Mouse (Mus musculus): ENCODE data around the gene Trim47. TPM values are rescaled to one million over a fixed set of nuclear protein-coding genes. Genes with fewer than 3 reads are reported as not detected.

Trim47 gene
- polyA plus RNA-seq, 1 experiment: 21.5 TPM

- no peak for TF ChIP-seq CTCF (IDR thresholded peaks at IDR 0.05; ENCODE audit: borderline replicate concordance, insufficient read depth, low read length)
- no peak for TF ChIP-seq POLR2A (IDR thresholded peaks at IDR 0.05; ENCODE audit: low read depth, low read length)
- H3K4me1 ChIP-seq (ENCODE audit: control insufficient read depth, insufficient read depth, low read length): no peaks in the 10 kb centered on the region
- H3K4me3 ChIP-seq (ENCODE audit: insufficient read depth, low read length): no peak overlapping the region
- H3K27ac ChIP-seq (ENCODE audit: insufficient read depth, low read length): no peak overlapping the region
Observed at GRCm38 (mm10) chr11:116058868-116059690, 67.9 kb downstream of the Trim47 start.

GRCm38 (mm10) chr11:116058022-116058614 is 68.9 kb downstream of the Trim47 start:
- TF ChIP-seq CTCF (IDR thresholded peaks at IDR 0.05; ENCODE audit: borderline replicate concordance, insufficient read depth, low read length) (no peak), POLR2A (IDR thresholded peaks at IDR 0.05; ENCODE audit: low read depth, low read length) (no peak)
- Histone ChIP-seq H3K4me3 (ENCODE audit: insufficient read depth, low read length) (no peak overlapping the region), H3K4me1 (ENCODE audit: control insufficient read depth, insufficient read depth, low read length) (no peaks in the 10 kb centered on the region), H3K27ac (ENCODE audit: insufficient read depth, low read length) (no peak overlapping the region)

GRCm38 (mm10) chr11:116057237-116057881 is 69.7 kb downstream of the Trim47 start:
- H3K4me1 ChIP-seq (ENCODE audit: control insufficient read depth, insufficient read depth, low read length): no peaks in the 10 kb centered on the region
- H3K4me3 ChIP-seq (ENCODE audit: insufficient read depth, low read length): no peak overlapping the region
- no peak overlapping the region for H3K27ac ChIP-seq (ENCODE audit: insufficient read depth, low read length)
- no peak for TF ChIP-seq POLR2A (IDR thresholded peaks at IDR 0.05; ENCODE audit: low read depth, low read length)
- TF ChIP-seq CTCF (IDR thresholded peaks at IDR 0.05; ENCODE audit: borderline replicate concordance, insufficient read depth, low read length): no peak

- H3K27ac ChIP-seq (ENCODE audit: insufficient read depth, low read length): no peak overlapping the region
- H3K4me3 ChIP-seq (ENCODE audit: insufficient read depth, low read length): no peak overlapping the region
- TF ChIP-seq CTCF (IDR thresholded peaks at IDR 0.05; ENCODE audit: borderline replicate concordance, insufficient read depth, low read length) (no peak), POLR2A (IDR thresholded peaks at IDR 0.05; ENCODE audit: low read depth, low read length) (no peak)
- H3K4me1 ChIP-seq (ENCODE audit: control insufficient read depth, insufficient read depth, low read length): no peaks in the 10 kb centered on the region
Observed at GRCm38 (mm10) chr11:116055873-116056272, 71.1 kb downstream of the Trim47 start.

Other genes starting within 250 kb of the Trim47 start
- not detected in 2 replicates for gene Smim5, start 227.2 kb downstream of the Trim47 start, polyA plus RNA-seq (2011; ENCODE audit: insufficient read length, low read depth, missing spikeins)
- not detected in 2 replicates for gene Smim6, start 215.2 kb downstream of the Trim47 start, polyA plus RNA-seq (2011; ENCODE audit: insufficient read length, low read depth, missing spikeins)
- gene Sap30bp, start 193.9 kb downstream of the Trim47 start, polyA plus RNA-seq (2011; ENCODE audit: insufficient read length, low read depth, missing spikeins): 45.2 and 50.0 TPM in 2 replicates
- gene Recql5, start 193.7 kb downstream of the Trim47 start, polyA plus RNA-seq (2011; ENCODE audit: insufficient read length, low read depth, missing spikeins): 11.3 and 15.8 TPM in 2 replicates
- 1.3 and 2.1 TPM in 2 replicates for gene Itgb4, start 152.5 kb downstream of the Trim47 start, polyA plus RNA-seq (2011; ENCODE audit: insufficient read length, low read depth, missing spikeins)
- 50.8 and 58.6 TPM in 2 replicates for gene Galk1, start 114.5 kb downstream of the Trim47 start, polyA plus RNA-seq (2011; ENCODE audit: insufficient read length, low read depth, missing spikeins)
- 339 and 513 TPM in 2 replicates for gene H3f3b, start 99.2 kb downstream of the Trim47 start, polyA plus RNA-seq (2011; ENCODE audit: insufficient read length, low read depth, missing spikeins)
- 16.9 and 18.8 TPM in 2 replicates for gene Unk, start 96.9 kb downstream of the Trim47 start, polyA plus RNA-seq (2011; ENCODE audit: insufficient read length, low read depth, missing spikeins)
- gene Unc13d, start 49.2 kb downstream of the Trim47 start, polyA plus RNA-seq (2011; ENCODE audit: insufficient read length, low read depth, missing spikeins): not detected in 2 replicates
- gene Wbp2, start 40.2 kb downstream of the Trim47 start, polyA plus RNA-seq (2011; ENCODE audit: insufficient read length, low read depth, missing spikeins): 55.1 and 63.8 TPM in 2 replicates
- gene Trim65, start 3.9 kb upstream of the Trim47 start, polyA plus RNA-seq (2011; ENCODE audit: insufficient read length, low read depth, missing spikeins): 2.8 and 2.9 TPM in 2 replicates
- 31.6 and 32.5 TPM in 2 replicates for gene Mrpl38, start 11.7 kb upstream of the Trim47 start, polyA plus RNA-seq (2011; ENCODE audit: insufficient read length, low read depth, missing spikeins)
- gene Fbf1, start 41.0 kb upstream of the Trim47 start, polyA plus RNA-seq (2011; ENCODE audit: insufficient read length, low read depth, missing spikeins): 34.5 and 42.3 TPM in 2 replicates
- gene Ten1, start 71.6 kb upstream of the Trim47 start, polyA plus RNA-seq (2011; ENCODE audit: insufficient read length, low read depth, missing spikeins): 9.8 and 16.3 TPM in 2 replicates
- gene Acox1, start 71.8 kb upstream of the Trim47 start, polyA plus RNA-seq (2011; ENCODE audit: insufficient read length, low read depth, missing spikeins): 51.3 and 54.3 TPM in 2 replicates
- 0.16 TPM in 1 of 2 replicates, not detected in the other for gene Evpl, start 110.9 kb upstream of the Trim47 start, polyA plus RNA-seq (2011; ENCODE audit: insufficient read length, low read depth, missing spikeins)
- 71.1 and 71.4 TPM in 2 replicates for gene Srp68, start 147.0 kb upstream of the Trim47 start, polyA plus RNA-seq (2011; ENCODE audit: insufficient read length, low read depth, missing spikeins)
- gene Galr2, start 153.7 kb upstream of the Trim47 start, polyA plus RNA-seq (2011; ENCODE audit: insufficient read length, low read depth, missing spikeins): not detected in 2 replicates
- gene Exoc7, start 180.0 kb upstream of the Trim47 start, polyA plus RNA-seq (2011; ENCODE audit: insufficient read length, low read depth, missing spikeins): 54.1 and 60.1 TPM in 2 replicates
- 0.98 TPM in 1 of 2 replicates, not detected in the other for gene Foxj1, start 208.2 kb upstream of the Trim47 start, polyA plus RNA-seq (2011; ENCODE audit: insufficient read length, low read depth, missing spikeins)

All from embryonic fibroblast, embryonic 13.5 days (primary cell).